Mouse (Mus musculus) testis, adult 2 months (tissue): ENCODE data around the gene Prrc2a. TPM values are rescaled to one million over a fixed set of nuclear protein-coding genes. Genes with fewer than 3 reads are reported as not detected.

Source experiments
- H3K27ac ChIP-seq: fragments of 200-500 bp; 2 replicates; pipeline ENCODE4 v1.5.1; 2012; ENCODE audit warnings: low read depth, low read length; ENCODE audit not compliant: control insufficient read depth, insufficient read depth
- H3K27me3 ChIP-seq: fragments of 200-500 bp; 2 replicates; pipeline ENCODE4 v1.6.1; 2012; ENCODE audit warnings: mild to moderate bottlenecking, low read length, moderate library complexity; ENCODE audit not compliant: control insufficient read depth, insufficient read depth
- H3K36me3 ChIP-seq: fragments of 200-500 bp; 2 replicates; pipeline ENCODE4 v1.6.1; 2012; ENCODE audit warnings: mild to moderate bottlenecking, low read length; ENCODE audit not compliant: control insufficient read depth, insufficient read depth
- H3K4me1 ChIP-seq: fragments of 200-500 bp; 2 replicates; pipeline ENCODE4 v1.6.1; 2012; ENCODE audit warnings: low read length; ENCODE audit not compliant: control insufficient read depth, insufficient read depth
- H3K4me3 ChIP-seq: fragments of 200-500 bp; 2 replicates; pipeline ENCODE4 v1.5.1; 2012; ENCODE audit warnings: low read depth, mild to moderate bottlenecking, low read length, moderate library complexity, mixed read lengths; ENCODE audit not compliant: control insufficient read depth
- POLR2A ChIP-seq: fragments of 200-500 bp; IDR thresholded peaks from 2 replicates; pipeline ENCODE4 v1.6.1; 2012; ENCODE audit warnings: low read depth, mild to moderate bottlenecking, inconsistent platforms, low read length, moderate library complexity; ENCODE audit not compliant: control insufficient read depth
- polyA plus RNA-seq: library from polyadenylated mRNA; depleted of rRNA; stranded (reverse); fragments of >200 nt; gene quantifications from 2 replicates; pipeline ENCODE4 v1.2.3, GENCODE M21; 2012; rRNA removed

The Prrc2a gene
- polyA plus RNA-seq, 1 experiment, result 515 TPM

DNA sequence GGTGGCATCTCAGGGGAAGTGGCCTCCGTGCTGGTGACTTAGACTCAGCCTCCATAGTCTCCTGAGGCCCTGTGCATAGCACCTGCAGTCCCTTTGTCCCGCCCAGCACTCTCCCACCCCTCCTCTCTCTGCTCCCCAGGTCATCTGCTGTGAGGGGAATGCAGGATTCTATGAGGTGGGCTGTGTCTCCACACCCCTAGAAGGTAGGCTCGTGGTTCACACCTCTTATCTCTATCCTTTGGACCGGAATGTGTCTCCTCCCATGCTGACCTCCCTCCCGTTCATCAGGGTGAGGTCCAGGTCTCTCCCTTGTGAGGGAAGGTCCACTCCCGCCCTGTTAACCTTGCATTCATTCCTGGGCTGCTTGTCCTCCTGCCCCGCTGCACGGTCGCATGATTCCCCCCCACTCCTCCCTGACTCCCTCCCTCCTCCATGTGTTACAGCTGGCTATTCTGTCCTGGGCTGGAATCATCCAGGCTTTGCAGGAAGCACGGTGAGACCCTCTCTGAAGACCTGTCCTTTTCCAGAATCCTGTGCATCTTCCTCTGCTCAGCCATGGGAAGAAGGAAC lies 64.4 kb downstream of the Prrc2a start:
- Histone ChIP-seq H3K27ac (no peak overlapping the region), H3K4me1 (no peaks in the 10 kb centered on the region), H3K27me3 (no peaks in the 10 kb centered on the region), H3K4me3 (no peak overlapping the region), H3K36me3 (no peaks in the 10 kb centered on the region; the same call in none of the 2 replicates)
- no peak for TF ChIP-seq POLR2A

Other genes starting within 250 kb of the Prrc2a start
- 4.1 and 7.9 TPM in 2 replicates for gene Neu1, start 233.6 kb downstream of the Prrc2a start, polyA plus RNA-seq
- 2.6 and 5.2 TPM in 2 replicates for gene Hspa1b, start 205.7 kb downstream of the Prrc2a start, polyA plus RNA-seq
- gene Gm20481, start 195.0 kb downstream of the Prrc2a start, polyA plus RNA-seq, result not detected in 2 replicates
- 4.4 and 5.5 TPM in 2 replicates for gene Hspa1a, start 192.7 kb downstream of the Prrc2a start, polyA plus RNA-seq
- gene Hspa1l, start 192.2 kb downstream of the Prrc2a start, polyA plus RNA-seq, result 718 and 731 TPM in 2 replicates
- gene Lsm2, start 183.0 kb downstream of the Prrc2a start, polyA plus RNA-seq, result 480 and 579 TPM in 2 replicates
- 261 and 309 TPM in 2 replicates for gene Vars, start 163.9 kb downstream of the Prrc2a start, polyA plus RNA-seq
- gene Vwa7, start 148.3 kb downstream of the Prrc2a start, polyA plus RNA-seq, result 0.65 and 0.84 TPM in 2 replicates
- gene Sapcd1, start 136.9 kb downstream of the Prrc2a start, polyA plus RNA-seq, result 3.5 and 3.8 TPM in 2 replicates
- gene Msh5, start 118.2 kb downstream of the Prrc2a start, polyA plus RNA-seq, result 19.3 and 20.4 TPM in 2 replicates
- gene Clic1, start 114.9 kb downstream of the Prrc2a start, polyA plus RNA-seq, result 24.1 and 24.8 TPM in 2 replicates
- 11.1 and 14.4 TPM in 2 replicates for gene Ddah2, start 105.9 kb downstream of the Prrc2a start, polyA plus RNA-seq
- gene Ly6g6c, start 99.5 kb downstream of the Prrc2a start, polyA plus RNA-seq, result 117 and 146 TPM in 2 replicates
- gene Mpig6b, start 98.7 kb downstream of the Prrc2a start, polyA plus RNA-seq, result 3.4 and 3.7 TPM in 2 replicates
- gene Ly6g6e, start 88.0 kb downstream of the Prrc2a start, polyA plus RNA-seq, result 0.78 and 0.95 TPM in 2 replicates
- gene Ly6g6d, start 86.8 kb downstream of the Prrc2a start, polyA plus RNA-seq, result 0.85 and 0.99 TPM in 2 replicates
- 1.1 and 1.2 TPM in 2 replicates for gene Ly6g6f, start 79.3 kb downstream of the Prrc2a start, polyA plus RNA-seq
- 121 and 141 TPM in 2 replicates for gene Abhd16a, start 75.6 kb downstream of the Prrc2a start, polyA plus RNA-seq
- 0.54 TPM in 1 of 2 replicates, not detected in the other for gene Ly6g5c, start 56.6 kb downstream of the Prrc2a start, polyA plus RNA-seq
- 2.9 and 3.1 TPM in 2 replicates for gene Ly6g5b, start 49.5 kb downstream of the Prrc2a start, polyA plus RNA-seq
- 70.0 and 73.6 TPM in 2 replicates for gene Gpank1, start 43.4 kb downstream of the Prrc2a start, polyA plus RNA-seq
- 3,095 and 3,228 TPM in 2 replicates for gene Csnk2b, start 42.8 kb downstream of the Prrc2a start, polyA plus RNA-seq
- 0.91 and 2.5 TPM in 2 replicates for gene D17H6S53E, start 38.5 kb downstream of the Prrc2a start, polyA plus RNA-seq
- gene Apom, start 32.8 kb downstream of the Prrc2a start, polyA plus RNA-seq, result 0.41 and 0.48 TPM in 2 replicates
- 709 and 791 TPM in 2 replicates for gene Bag6, start 29.7 kb downstream of the Prrc2a start, polyA plus RNA-seq
- 435 and 444 TPM in 2 replicates for gene Aif1, start 11.2 kb upstream of the Prrc2a start, polyA plus RNA-seq
- gene Lst1, start 23.5 kb upstream of the Prrc2a start, polyA plus RNA-seq, result 0.65 and 1.3 TPM in 2 replicates
- gene Ltb, start 29.5 kb upstream of the Prrc2a start, polyA plus RNA-seq, result 0.86 and 0.87 TPM in 2 replicates
- gene Tnf, start 37.1 kb upstream of the Prrc2a start, polyA plus RNA-seq, result 0.07 TPM in 1 of 2 replicates, not detected in the other
- 0.07 TPM in 1 of 2 replicates, not detected in the other for gene Lta, start 40.5 kb upstream of the Prrc2a start, polyA plus RNA-seq
- gene Gm16181, start 55.9 kb upstream of the Prrc2a start, polyA plus RNA-seq, result not detected in 2 replicates
- gene Atp6v1g2, start 68.8 kb upstream of the Prrc2a start, polyA plus RNA-seq, result 10.4 and 11.7 TPM in 2 replicates
- 27.9 and 30.2 TPM in 2 replicates for gene Nfkbil1, start 70.9 kb upstream of the Prrc2a start, polyA plus RNA-seq
- gene Ddx39b, start 76.8 kb upstream of the Prrc2a start, polyA plus RNA-seq, result 125 and 129 TPM in 2 replicates
- gene H2-D1, start 97.8 kb upstream of the Prrc2a start, polyA plus RNA-seq, result 29.6 and 31.4 TPM in 2 replicates
- gene H2-Q1, start 155.5 kb upstream of the Prrc2a start, polyA plus RNA-seq, result not detected in 2 replicates
- gene H2-Q2, start 177.3 kb upstream of the Prrc2a start, polyA plus RNA-seq, result 0.53 and 0.90 TPM in 2 replicates
- gene H2-Q4, start 214.7 kb upstream of the Prrc2a start, polyA plus RNA-seq, result 3.2 and 4.2 TPM in 2 replicates